Mouse (Mus musculus) C2C12 (cell line): Measurements from ENCODE around the gene Cluh. TPM values are rescaled to one million over a fixed set of nuclear protein-coding genes. Genes with fewer than 3 reads are reported as not detected.

ENCODE experiments used
- H3K27me3 ChIP-seq: one replicate; pipeline ENCODE4 v1.6.1; 2011; ENCODE audit not compliant: control insufficient read depth, insufficient read depth, insufficient read length
- H3K36me3 ChIP-seq: one replicate; pipeline ENCODE4 v1.6.1; 2011; ENCODE audit not compliant: control insufficient read depth, insufficient read depth
- H3K4me3 ChIP-seq: one replicate; pipeline ENCODE4 v1.5.1; 2011; ENCODE audit warnings: mild to moderate bottlenecking, control low read depth; ENCODE audit not compliant: poor library complexity, insufficient read depth, severe bottlenecking
- H3K79me2 ChIP-seq: one replicate; pipeline ENCODE4 v1.6.1; 2011; ENCODE audit not compliant: control insufficient read depth, insufficient read depth
- H3K79me3 ChIP-seq: one replicate; pipeline ENCODE4 v1.6.1; 2011; ENCODE audit warnings: low read depth, control low read depth
- H3ac ChIP-seq: one replicate; pipeline ENCODE3; 2011; ENCODE audit warnings: low read depth; ENCODE audit not compliant: control insufficient read depth, insufficient read length
- CEBPB ChIP-seq: IDR thresholded peaks from one replicate; pipeline ENCODE4 v1.6.1; 2011; ENCODE audit warnings: low read depth, mild to moderate bottlenecking, control low read depth, moderate library complexity
- CTCF ChIP-seq: IDR thresholded peaks from one replicate; pipeline ENCODE4 v1.5.1; 2011; ENCODE audit not compliant: control insufficient read depth, insufficient read depth, insufficient read length
- FOSL1 ChIP-seq: IDR thresholded peaks from one replicate; pipeline ENCODE4 v1.8.0; 2011; ENCODE audit warnings: mild to moderate bottlenecking, low read length; ENCODE audit not compliant: poor library complexity, insufficient read depth, severe bottlenecking
- MAX ChIP-seq: IDR thresholded peaks from one replicate; pipeline ENCODE4 v1.6.1; 2011; ENCODE audit warnings: mild to moderate bottlenecking, control low read depth
- MYOD1 ChIP-seq: IDR thresholded peaks from one replicate; pipeline ENCODE4 v1.6.1; 2011; ENCODE audit warnings: low read depth; ENCODE audit not compliant: control insufficient read depth, insufficient read length
- MYOG ChIP-seq: IDR thresholded peaks from one replicate; pipeline ENCODE4 v1.6.1; 2011; ENCODE audit not compliant: control insufficient read depth, insufficient read length; ENCODE audit errors: extremely low read depth
- USF1 ChIP-seq: IDR thresholded peaks from one replicate; pipeline ENCODE4 v1.6.1; 2011; ENCODE audit warnings: low read depth, mild to moderate bottlenecking, control low read depth, moderate library complexity
- polyA plus RNA-seq: library from polyadenylated mRNA; unstranded; fragments of >200 nt; fragmentation: generic; extraction: Trizol; gene quantifications from one replicate; pipeline ENCODE4 v1.2.1, GENCODE M21; 2012; ENCODE audit warnings: missing spikeins

Cluh gene
- polyA plus RNA-seq, 1 experiment: 61.1 TPM

DNA sequence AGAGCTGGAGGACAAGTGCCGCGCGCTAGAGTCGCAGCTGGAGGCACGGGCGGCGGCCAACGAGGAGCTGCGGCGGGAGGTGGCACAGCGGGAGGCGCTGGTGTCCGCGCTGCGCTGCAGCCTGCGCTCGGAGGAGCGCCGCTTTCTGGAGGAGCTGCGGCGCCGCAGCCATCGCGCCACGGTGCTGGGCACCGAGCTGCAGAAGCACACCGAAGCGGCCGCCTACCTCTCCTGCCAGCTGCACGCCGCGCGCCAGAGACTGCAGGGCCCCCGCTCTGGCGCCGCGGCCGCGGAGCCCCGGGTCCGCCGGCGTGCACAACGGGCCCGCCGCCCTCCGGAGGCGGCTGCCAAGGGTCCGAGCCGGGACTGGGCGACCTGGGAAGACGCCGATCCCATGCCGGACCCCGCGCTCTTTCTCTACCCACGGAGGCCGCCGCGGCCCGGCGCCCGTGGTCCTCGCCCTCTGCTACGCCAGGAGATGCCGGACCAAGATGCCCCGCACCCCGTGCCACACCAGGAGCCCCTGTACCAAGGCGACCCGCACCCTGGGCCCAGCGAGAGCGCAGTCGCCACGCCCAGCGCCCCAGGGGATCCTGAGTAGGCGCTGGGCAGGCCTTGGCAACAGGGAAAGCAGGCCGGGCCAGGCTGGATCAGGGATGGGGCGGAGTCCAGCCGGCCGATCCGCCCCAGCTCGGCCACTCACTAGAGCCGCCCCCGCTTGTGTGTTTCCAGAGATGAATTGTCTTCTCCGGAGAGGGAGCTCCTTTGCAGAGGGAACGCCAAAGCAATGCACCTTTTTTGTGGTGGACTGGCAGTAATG lies 11.1 kb upstream of the Cluh start:
- TF ChIP-seq MYOG (no peak), USF1 (no peak), CEBPB (no peak), MAX (peak; percentile 28), CTCF (peak; percentile 98), MYOD1 (no peak)
- no peaks in the 10 kb centered on the region for H3K79me2 ChIP-seq
- peak overlapping the region; percentile 72 for H3ac ChIP-seq
- peak overlapping the region; percentile 49 for H3K4me3 ChIP-seq
- no peaks in the 10 kb centered on the region for H3K27me3 ChIP-seq
- H3K79me3 ChIP-seq: no peaks in the 10 kb centered on the region
- no peaks in the 10 kb centered on the region for H3K36me3 ChIP-seq

DNA sequence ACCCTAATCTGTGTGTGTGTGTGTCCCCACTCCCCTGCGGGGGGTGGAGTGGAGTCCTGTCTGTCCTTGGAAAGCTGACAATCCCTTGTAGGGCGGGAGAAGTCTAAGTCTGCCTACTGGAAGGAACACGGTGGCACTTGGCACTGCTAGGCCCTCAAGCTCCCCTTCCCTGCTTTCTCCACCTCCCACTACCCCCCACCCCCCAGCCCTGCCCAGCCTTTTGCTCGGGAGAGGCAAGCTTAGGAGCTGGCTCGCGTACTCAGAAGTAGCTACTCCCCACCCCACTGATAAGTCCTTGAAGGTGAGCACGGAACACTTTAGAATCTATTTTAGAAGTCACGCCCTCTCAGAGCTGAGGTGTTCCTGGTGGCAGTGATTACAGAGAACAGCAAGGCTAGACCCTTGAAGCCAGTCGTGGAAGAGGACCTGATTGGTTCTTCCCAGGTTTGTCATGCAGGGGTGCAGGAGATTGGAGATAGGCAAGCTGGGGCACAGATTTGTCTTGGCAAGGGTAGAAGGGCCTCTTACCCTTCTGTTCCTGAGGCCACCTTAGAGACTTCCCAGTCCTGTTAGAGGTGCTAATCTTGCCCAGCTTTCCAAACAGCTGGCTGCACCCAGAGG lies 10.4 kb upstream of the Cluh start:
- no peak for TF ChIP-seq CTCF
- no peak for TF ChIP-seq CEBPB
- no peak for TF ChIP-seq MYOG
- no peak for TF ChIP-seq MYOD1
- no peak for TF ChIP-seq MAX
- TF ChIP-seq USF1: no peak
- TF ChIP-seq FOSL1: no peak
- peak overlapping the region; percentile 49 for H3K4me3 ChIP-seq
- peak overlapping the region; percentile 28 for H3ac ChIP-seq
- no peaks in the 10 kb centered on the region for H3K36me3 ChIP-seq
- H3K79me2 ChIP-seq: no peaks in the 10 kb centered on the region
- no peaks in the 10 kb centered on the region for H3K27me3 ChIP-seq
- H3K79me3 ChIP-seq: no peaks in the 10 kb centered on the region

GRCm38 (mm10) chr11:74639628-74640027 lies 9.7 kb upstream of the Cluh start:
- H3K27me3 ChIP-seq: no peaks in the 10 kb centered on the region
- H3K36me3 ChIP-seq: no peaks in the 10 kb centered on the region

GRCm38 (mm10) chr11:74647966-74648365 lies 1.3 kb upstream of the Cluh start:
- TF ChIP-seq CTCF (no peak), MYOG (no peak), FOSL1 (no peak), USF1 (no peak), CEBPB (no peak), MAX (no peak), MYOD1 (no peak)
- no peaks in the 10 kb centered on the region for H3K27me3 ChIP-seq
- peaks cover 18% of the 10 kb centered on the region for H3K36me3 ChIP-seq
- H3ac ChIP-seq: no peak overlapping the region
- H3K79me3 ChIP-seq: peaks cover 33% of the 10 kb centered on the region
- H3K79me2 ChIP-seq: peaks cover 37% of the 10 kb centered on the region
- no peak overlapping the region for H3K4me3 ChIP-seq

More at GRCm38 (mm10) chr11:74639628-74640027, 9.7 kb upstream of the Cluh start:
- H3K79me3 ChIP-seq: no peaks in the 10 kb centered on the region
- no peak overlapping the region for H3ac ChIP-seq
- TF ChIP-seq MAX: no peak
- no peak for TF ChIP-seq FOSL1
- TF ChIP-seq MYOD1: no peak
- no peak for TF ChIP-seq CEBPB
- TF ChIP-seq CTCF: no peak
- TF ChIP-seq USF1: no peak
- no peak for TF ChIP-seq MYOG
- no peak overlapping the region for H3K4me3 ChIP-seq
- H3K79me2 ChIP-seq: no peaks in the 10 kb centered on the region

GRCm38 (mm10) chr11:74648676-74649075 lies 619 bp upstream of the Cluh start:
- peaks cover 40% of the 10 kb centered on the region for H3K79me3 ChIP-seq
- peaks cover 25% of the 10 kb centered on the region for H3K36me3 ChIP-seq
- peak overlapping the region; percentile 96 for H3K4me3 ChIP-seq
- TF ChIP-seq USF1 (no peak), MAX (no peak), CTCF (no peak), MYOG (no peak), CEBPB (no peak), FOSL1 (no peak), MYOD1 (no peak)
- H3K79me2 ChIP-seq: peaks cover 44% of the 10 kb centered on the region
- H3ac ChIP-seq: no peak overlapping the region
- no peaks in the 10 kb centered on the region for H3K27me3 ChIP-seq
